In the genomic region with DNA sequence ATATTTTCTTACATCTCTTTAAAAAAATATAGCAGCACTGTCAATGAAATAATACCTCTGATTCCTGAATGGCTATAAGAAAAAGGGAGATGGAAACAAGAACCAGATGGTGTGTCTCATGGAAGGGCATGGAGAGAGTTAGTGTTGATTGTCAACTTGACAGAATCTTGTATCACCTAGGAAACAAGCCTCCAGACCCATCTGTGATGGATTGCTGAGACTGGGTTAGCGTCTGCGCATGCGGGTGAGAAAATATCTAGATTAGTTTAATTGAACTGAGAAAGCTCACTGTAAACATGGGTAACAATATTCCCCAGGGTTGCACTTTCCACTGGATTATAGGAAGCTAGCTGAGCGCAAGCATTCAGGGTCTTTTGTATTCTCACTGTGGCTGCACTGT, we compare ENCODE assay signal across 13 mouse cellular contexts.
DNase-seq lines count a peak whose midpoint lies in the region; ATAC-seq and TF ChIP-seq lines count a peak whose summit lies in the region.
"Had no signal": no experiment of that assay in that cellular context is flagged by ENCODE, and none has a peak within 500 bp of the region (broad histone marks: within the 10 kb centered on the region; RNA-seq: fewer than 3 reads in every experiment).

No protein-coding gene starts in this region.

- H3K9ac ChIP-seq in forebrain, postnatal 0 days = no peak overlapping the region
- H3K9ac ChIP-seq: limb, embryonic 12.5 days; midbrain, embryonic 13.5 days; neural tube, embryonic 15.5 days had no signal

- H3K4me1 ChIP-seq in forebrain, postnatal 0 days (ENCODE audit: insufficient read depth) = no peaks in the 10 kb centered on the region
- H3K4me1 ChIP-seq: limb, embryonic 12.5 days; midbrain, embryonic 13.5 days; neural tube, embryonic 15.5 days had no signal

- no peak overlapping the region for H3K4me3 ChIP-seq in forebrain, postnatal 0 days (ENCODE audit: low read depth, low read length)
- H3K4me3 ChIP-seq: limb, embryonic 12.5 days; midbrain, embryonic 13.5 days; neural tube, embryonic 15.5 days had no signal

- no peak overlapping the region for H3K27ac ChIP-seq in forebrain, postnatal 0 days (ENCODE audit: low read depth, low read length)
- H3K27ac ChIP-seq: kidney, postnatal 0 days; limb, embryonic 12.5 days; midbrain, embryonic 13.5 days; neural tube, embryonic 15.5 days had no signal

- H3K9me3 ChIP-seq in forebrain, postnatal 0 days (ENCODE audit: low read length) = no peaks in the 10 kb centered on the region
- H3K9me3 ChIP-seq: limb, embryonic 12.5 days; midbrain, embryonic 13.5 days; neural tube, embryonic 15.5 days had no signal

- peak; percentile 13 to 20 for DNase-seq in left cerebral cortex, adult 18-20 months (ENCODE audit: low spot score in 2 of 2)
- no peak for DNase-seq in left cerebral cortex, postnatal 4 days
- peak; percentile 77 for DNase-seq in forebrain, postnatal 0 days
- peak; percentile 37 to 60 for DNase-seq in layer of hippocampus, postnatal 10 days (ENCODE audit: low spot score in 2 of 2)
- peak; percentile 8 to 23 for DNase-seq in right cerebral cortex, postnatal 36 days (ENCODE audit: low spot score in 2 of 2)
- DNase-seq in urinary bladder, postnatal 36 days (ENCODE audit: low spot score in 2 of 2) = no peak
- DNase-seq in testis, postnatal 10 days (ENCODE audit: low spot score) = no peak
- DNase-seq: heart, adult 11 months; lung, postnatal 36 days had no signal

- H3K4me2 ChIP-seq in forebrain, postnatal 0 days (ENCODE audit: low read depth) = no peak overlapping the region
- H3K4me2 ChIP-seq: limb, embryonic 12.5 days; midbrain, embryonic 13.5 days; neural tube, embryonic 15.5 days had no signal

- ATAC-seq in forebrain, postnatal 0 days = peak; percentile 95
- ATAC-seq: midbrain, embryonic 13.5 days had no signal

- 44% methylated on average over 4 of the region's 4 CpGs for WGBS in forebrain, postnatal 0 days

- no peak for TF ChIP-seq CTCF in forebrain, postnatal 0 days (IDR thresholded peaks at IDR 0.05; ENCODE audit: low read depth)

- H3K36me3 ChIP-seq in forebrain, postnatal 0 days (ENCODE audit: insufficient read depth) = no peaks in the 10 kb centered on the region
- H3K36me3 ChIP-seq: limb, embryonic 12.5 days; neural tube, embryonic 15.5 days had no signal

- intact Hi-C loops in left cerebral cortex, postnatal 4 days (cut with DNase I) = no loop called here

- no peaks in the 10 kb centered on the region for H3K27me3 ChIP-seq in forebrain, postnatal 0 days (ENCODE audit: insufficient read depth, low read length)
- H3K27me3 ChIP-seq: limb, embryonic 12.5 days; midbrain, embryonic 13.5 days; neural tube, embryonic 15.5 days had no signal

Comparison
In these comparisons a context has a peak if more than half of its experiments do, and no peak if none do; other contexts are left out.
1. DNase-seq: peak in left cerebral cortex, adult 18-20 months (2 of 2), forebrain, postnatal 0 days (single experiment), layer of hippocampus, postnatal 10 days (2 of 2) and right cerebral cortex, postnatal 36 days (2 of 2); none in left cerebral cortex, postnatal 4 days (single experiment), urinary bladder, postnatal 36 days (0 of 2) and testis, postnatal 10 days (single experiment).